Mouse (Mus musculus) frontal cortex, postnatal 25 days (tissue): ENCODE results near the gene Ube2d1.

Experiments
- DNase-seq, 2 experiments: peaks; one replicate each; pipeline ENCODE4 v3.0.0; 2022; ENCODE audit warnings: low spot score in 2 of 2

The Ube2d1 gene

DNA sequence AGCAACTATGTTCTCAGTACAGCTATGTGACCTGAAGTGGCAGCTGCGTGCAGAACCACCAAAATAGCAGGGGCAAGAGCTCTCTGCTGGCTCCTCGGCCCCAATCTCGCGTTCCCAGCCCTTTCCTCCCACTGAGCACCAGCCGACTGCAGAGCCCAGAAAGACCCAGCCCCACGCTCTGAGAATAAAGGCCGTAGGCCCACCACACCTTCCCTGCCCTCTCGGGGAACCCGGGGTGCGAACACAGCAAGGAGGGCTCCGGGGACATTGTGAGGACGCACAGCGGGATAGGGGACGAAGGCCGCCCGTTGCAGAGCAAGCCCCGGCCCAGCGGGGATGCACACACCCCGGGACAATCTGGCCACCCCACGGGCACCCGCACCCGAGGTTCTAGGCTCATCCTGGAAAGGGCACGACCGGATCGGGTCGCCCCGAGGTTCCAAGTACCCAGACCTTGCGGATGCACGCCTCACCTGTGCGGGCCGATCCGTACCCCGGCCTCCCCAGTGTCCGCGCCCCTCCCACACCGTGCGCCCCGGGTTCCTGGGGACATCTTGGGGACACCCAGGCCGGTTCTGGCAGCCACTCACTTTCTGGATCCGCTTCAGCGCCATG, 444 bp downstream of the Ube2d1 start:
- peak; percentile 9 to 26 for DNase-seq

GRCm38 (mm10) chr10:71284131-71284510, 941 bp downstream of the Ube2d1 start:
- no peak for DNase-seq

DNA sequence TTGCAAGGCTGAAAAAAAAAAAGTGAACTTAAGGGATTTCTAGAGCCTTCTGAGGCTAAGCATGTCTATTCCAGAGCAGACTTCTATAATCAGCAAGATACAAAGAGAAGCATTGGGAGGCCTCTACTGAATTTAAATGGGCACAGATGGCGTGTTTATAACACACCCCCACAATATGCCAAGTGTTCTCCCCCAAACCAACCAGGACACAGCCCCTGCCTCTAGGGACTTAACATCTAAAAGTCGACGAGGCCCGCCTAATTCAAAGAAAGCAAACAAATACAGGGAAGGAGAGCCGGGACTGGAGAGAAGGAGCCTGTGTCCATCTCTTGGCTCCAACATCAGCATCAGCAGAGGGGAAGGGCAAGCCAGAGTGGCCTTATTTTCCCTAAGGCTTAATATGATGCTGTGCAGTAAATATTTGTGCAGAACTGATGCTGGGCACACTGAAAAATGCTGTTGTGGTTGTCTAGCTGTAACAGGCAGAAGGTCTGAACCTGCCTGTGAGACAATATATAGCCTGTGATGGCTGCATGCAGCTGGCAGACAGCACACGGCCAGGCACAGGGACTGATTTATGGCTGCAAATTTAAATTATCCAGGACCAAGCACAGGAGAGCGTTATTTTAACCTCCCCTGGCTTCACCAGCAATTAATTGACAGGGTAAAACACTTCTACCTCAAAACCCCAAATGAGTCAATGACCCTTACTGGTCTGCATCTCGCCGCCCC, 11.9 kb downstream of the Ube2d1 start:
- DNase-seq, result no peak

GRCm38 (mm10) chr10:71267973-71268372, 17.1 kb downstream of the Ube2d1 start:
- no peak for DNase-seq

GRCm38 (mm10) chr10:71267511-71267910, 17.6 kb downstream of the Ube2d1 start:
- no peak for DNase-seq

GRCm38 (mm10) chr10:71265067-71265466, 20.0 kb downstream of the Ube2d1 start:
- no peak for DNase-seq

DNA sequence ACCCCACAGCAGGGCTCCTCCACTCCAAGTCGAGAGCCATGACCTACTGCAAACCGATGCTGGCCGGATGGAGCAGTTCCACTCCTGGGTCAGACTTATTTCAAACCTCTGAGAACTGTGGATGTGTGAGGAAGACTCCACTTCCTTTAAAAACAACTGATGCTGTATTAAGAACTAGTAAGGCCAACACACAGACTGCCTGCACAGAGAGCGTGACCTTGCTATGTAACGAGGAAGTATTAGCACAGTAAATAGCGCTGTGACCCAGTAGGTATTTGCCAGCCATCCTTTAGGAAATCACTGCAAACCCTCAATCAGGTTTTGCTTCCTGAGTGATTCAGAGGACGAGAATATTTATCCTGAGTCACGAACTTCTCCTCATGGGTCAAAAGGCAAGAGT, 23.4 kb downstream of the Ube2d1 start:
- DNase-seq, result no peak

GRCm38 (mm10) chr10:71258943-71259342, 26.1 kb downstream of the Ube2d1 start:
- DNase-seq, result no peak

GRCm38 (mm10) chr10:71258516-71258915, 26.5 kb downstream of the Ube2d1 start:
- DNase-seq, result no peak

GRCm38 (mm10) chr10:71253147-71253546, 31.9 kb downstream of the Ube2d1 start:
- DNase-seq, result no peak

- no peak for DNase-seq
Measured at GRCm38 (mm10) chr10:71252421-71252820, 32.6 kb downstream of the Ube2d1 start.

DNA sequence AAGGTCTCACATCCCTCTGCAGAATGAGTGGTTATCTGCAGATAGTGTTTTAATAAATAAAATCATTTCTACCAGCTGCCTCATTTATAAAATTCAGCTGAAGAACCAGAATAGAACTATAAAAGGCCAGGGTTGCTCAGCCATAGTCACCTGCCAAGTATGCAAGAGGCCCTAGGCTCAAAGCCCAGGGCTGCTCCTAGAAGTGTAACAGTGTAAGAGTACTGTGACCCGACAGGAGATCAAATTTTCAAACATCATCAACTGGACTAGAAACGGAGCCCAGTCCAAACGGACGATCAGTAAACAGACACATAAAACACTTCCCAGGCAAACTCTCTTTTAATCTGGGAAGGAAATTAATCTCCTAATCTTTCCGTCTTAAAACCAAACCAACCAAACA, 33.2 kb downstream of the Ube2d1 start:
- no peak for DNase-seq

DNA sequence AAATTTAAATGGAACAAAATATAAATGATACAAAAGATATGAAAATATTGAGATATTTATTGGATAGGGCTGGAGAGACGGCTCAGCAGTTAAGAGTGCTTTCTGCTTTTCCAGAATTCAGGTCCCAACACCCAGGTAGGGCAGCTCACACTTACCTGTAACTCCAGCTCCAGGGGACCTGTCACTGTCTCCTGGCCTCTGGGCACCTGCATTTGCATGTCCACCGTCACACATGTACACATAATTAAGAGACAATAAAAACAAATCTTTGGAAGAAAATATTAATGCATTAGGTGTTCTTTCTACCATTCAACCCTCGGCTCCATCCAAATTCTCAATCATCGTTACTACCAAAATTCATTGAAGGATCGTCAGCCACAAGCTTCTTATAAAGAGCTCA, 33.8 kb downstream of the Ube2d1 start:
- no peak for DNase-seq

- peak; percentile 26 to 44 for DNase-seq
Measured at GRCm38 (mm10) chr10:71250472-71250871, 34.6 kb downstream of the Ube2d1 start.

DNA sequence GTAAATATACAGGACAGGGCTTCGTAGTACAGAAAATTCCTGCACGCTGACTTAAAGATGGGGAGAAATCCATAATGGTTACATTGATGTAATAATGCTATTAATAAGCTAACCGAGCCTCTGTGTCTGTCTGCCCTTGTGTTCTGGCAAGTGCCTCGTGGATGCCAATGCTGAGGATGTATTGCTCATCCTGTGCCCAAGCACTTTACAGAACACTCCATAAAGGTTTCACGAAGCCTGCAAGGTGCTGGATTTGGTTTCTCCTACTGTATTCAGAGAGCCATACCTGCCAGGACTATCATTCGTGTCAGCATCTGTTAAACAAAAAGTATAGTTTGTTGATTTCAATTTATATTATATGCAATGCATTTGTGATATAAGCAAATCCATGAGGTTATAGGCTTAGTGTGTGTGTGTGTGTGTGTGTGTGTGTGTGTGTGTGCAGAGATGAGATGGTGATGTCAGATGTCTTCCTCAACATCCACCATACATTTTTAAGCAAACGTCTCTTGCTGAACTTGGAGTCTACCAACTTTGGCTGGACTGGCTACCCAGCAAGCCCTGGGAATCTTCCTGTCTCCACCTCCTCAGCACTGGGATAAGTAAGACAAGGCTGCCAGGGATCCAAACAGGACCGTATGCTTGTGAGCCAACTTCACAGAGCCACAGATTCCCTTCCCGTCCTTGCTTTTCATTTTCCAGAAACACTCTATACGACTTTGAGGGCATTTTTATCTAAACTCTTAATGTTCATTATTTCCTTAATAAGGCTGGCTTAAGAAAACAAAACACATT, 35.8 kb downstream of the Ube2d1 start:
- DNase-seq, result no peak

DNA sequence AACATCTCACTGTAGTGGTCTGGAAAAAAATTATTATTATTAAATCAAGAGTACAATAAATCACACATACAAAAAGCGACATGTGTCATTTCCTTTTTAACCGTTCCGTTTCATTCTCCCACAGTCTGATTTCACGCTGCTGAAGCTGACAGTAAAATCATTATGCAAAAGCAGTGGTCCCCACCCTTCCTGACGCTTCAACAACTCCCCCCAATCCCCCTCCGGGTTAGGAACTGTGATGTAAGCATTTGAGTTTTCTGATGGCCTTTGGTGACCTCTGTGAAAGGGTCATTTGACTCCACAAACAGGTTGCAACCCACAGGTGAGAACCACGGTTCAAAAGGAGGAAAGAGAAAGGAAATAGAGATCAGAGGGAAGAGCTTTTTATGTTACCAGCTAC, 38.1 kb downstream of the Ube2d1 start:
- no peak for DNase-seq

- DNase-seq, result no peak
Measured at GRCm38 (mm10) chr10:71239479-71240120, 45.5 kb downstream of the Ube2d1 start.

DNA sequence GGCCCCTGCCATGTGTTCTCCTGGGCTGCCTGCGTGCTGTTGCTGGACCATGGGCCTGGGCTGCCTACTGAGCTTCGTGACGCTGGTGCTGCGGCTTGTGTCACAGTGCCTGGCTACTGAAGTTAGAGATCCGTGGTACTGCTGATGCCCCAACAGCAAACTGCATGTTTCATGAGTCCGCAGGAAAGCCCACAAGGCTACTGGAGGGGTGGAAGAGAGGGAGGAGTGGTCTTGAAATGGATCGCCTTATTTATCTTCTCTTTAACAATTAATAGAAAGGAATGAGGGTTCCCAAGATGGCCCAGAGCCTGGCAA, 46.9 kb downstream of the Ube2d1 start, which contains the start of gene Tfam:
Gene Tfam (minus strand): TSS at position 41 of the 315 bp plus-strand sequence.
- no peak for DNase-seq

DNA sequence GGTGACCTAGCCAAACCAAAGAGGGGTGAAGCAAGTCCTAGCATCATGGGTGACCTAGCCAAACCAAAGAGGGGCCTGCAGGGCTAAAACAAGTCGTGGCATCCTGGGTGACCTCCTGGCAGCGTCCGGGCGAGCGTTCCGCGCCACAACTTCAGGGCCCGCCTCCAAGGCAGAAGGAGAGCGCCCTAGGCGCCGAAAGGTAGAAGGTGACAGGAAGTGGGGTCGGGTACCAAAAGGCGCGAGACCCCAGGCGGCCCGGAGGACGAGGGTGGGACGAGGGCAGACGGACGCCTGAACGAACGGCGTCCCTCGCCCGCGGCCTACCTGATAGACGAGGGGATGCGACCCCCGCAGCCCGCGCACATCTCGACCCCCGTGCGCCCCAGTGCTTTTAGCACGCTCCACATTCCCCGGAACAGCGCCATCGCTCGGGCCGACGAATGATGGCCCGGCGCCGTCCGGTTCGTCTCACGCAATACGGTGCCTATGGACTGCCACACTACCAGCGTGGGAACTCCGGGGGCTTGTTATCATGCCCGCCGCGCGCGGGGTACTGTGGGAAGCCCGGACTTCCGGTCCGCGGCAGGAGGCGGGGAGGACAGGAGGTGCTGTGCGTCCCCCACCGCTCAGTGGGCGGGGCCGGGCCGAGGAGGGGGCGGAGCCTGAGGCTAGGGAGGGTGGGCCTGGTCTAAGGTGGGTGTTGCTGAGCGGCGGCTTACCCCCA, 47.4 kb downstream of the Ube2d1 start:
- DNase-seq, result peak; percentile 83 to 89

DNA sequence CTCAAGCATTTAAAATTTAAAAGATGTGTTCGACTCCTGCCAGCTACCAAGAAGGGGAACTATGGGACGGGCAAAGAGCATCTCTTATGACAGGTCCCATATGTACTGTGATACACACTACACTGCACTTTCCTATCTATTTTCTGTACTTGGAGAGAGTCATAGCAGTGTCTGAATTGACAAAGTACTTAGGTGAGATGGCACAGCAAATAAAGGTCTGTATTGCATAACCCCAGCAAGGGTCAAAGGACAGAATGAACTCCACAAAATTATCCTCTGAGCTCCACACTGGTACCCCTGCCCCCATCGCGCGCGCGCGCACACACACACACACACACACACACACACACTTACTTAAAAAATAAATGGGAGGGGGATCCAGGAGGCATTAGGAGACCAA, 51.0 kb downstream of the Ube2d1 start:
- DNase-seq, result no peak

GRCm38 (mm10) chr10:71225894-71226293, 59.2 kb downstream of the Ube2d1 start:
- DNase-seq, result peak; percentile 76 to 81

- no peak for DNase-seq
Measured at GRCm38 (mm10) chr10:71223101-71223500, 62.0 kb downstream of the Ube2d1 start.
